Mouse (Mus musculus) G1E (cell line): ENCODE measurements around the gene 2810459M11Rik.

Experiments used
- CTCF ChIP-seq: IDR thresholded peaks from 2 replicates; pipeline ENCODE4 v1.5.1; 2012; ENCODE audit warnings: low read depth, low read length, inconsistent platforms, mixed read lengths
- POLR2AphosphoS5 ChIP-seq: IDR thresholded peaks from 2 replicates; pipeline ENCODE4 v1.6.1; 2012; ENCODE audit warnings: low read depth, low read length, inconsistent platforms; ENCODE audit not compliant: insufficient replicate concordance

GRCm38 (mm10) chr1:86038191-86038951, 7.3 kb upstream of the 2810459M11Rik start:
- TF ChIP-seq CTCF (no peak), POLR2AphosphoS5 (no peak)
